Mouse (Mus musculus) heart, adult 18-20 months (tissue): Measurements from ENCODE around the gene Zbtb20. TPM values are rescaled to one million over a fixed set of nuclear protein-coding genes. Genes with fewer than 3 reads are reported as not detected.

ENCODE experiments used
- DNase-seq, 2 experiments: peaks; one replicate each; pipeline ENCODE4 v3.0.0; 2021 to 2022; ENCODE audit warnings: mixed read lengths in 1 of 2
- long read RNA-seq, 2 experiments: library from polyadenylated mRNA; stranded (forward); transcript quantifications; one replicate each; pipeline ENCODE4 v2.0.0; 2021
- total RNA-seq, 2 experiments: library from RNA; stranded (reverse); gene quantifications; 2 replicates each; pipeline ENCODE4 v1.2.3; 2021

The Zbtb20 gene
- 100 to 1,000 TPM; 149 to 178 TPM for total RNA-seq
- long read RNA-seq, experiment 1, partial matches to known transcripts = 15 of 43 reads
- long read RNA-seq, experiment 1, other reads (novel, unspliced or antisense) = 28 of 43 reads
- long read RNA-seq, experiment 2, partial matches to known transcripts = 5 of 26 reads
- long read RNA-seq, experiment 2, other reads (novel, unspliced or antisense) = 21 of 26 reads

- DNase-seq = no peak
Observed at GRCm38 (mm10) chr16:42875852-42875980, at the start of gene Zbtb20. Gene Zbtb20, plus strand, starts transcription at chr16:42875881.

GRCm38 (mm10) chr16:42835940-42836339 is 39.7 kb upstream of the Zbtb20 start:
- peak in 1 of 2 experiments; percentile 29 for DNase-seq

- DNase-seq = no peak
Observed at GRCm38 (mm10) chr16:42836404-42837120, 39.1 kb upstream of the Zbtb20 start.

DNA sequence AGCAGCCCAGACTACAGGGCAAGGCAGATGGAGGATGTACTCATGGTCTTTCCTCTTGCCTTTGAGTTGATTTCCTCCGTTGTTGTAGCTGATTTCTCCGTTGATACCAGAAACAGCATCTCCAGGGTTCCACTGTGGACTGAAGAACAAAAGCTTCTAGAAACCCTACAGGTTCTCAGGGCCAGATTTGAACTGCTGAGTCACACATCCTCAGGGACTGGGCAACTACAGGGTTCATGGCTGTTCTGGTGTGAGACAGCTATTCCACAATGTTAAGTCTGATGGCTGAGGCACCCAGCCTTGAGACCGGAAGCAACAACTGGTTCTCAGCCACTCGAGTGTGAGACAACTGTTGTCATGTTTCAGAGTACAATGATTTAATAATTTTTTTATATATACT is 37.5 kb upstream of the Zbtb20 start:
- DNase-seq = no peak

- no peak for DNase-seq
Observed at GRCm38 (mm10) chr16:42857564-42858183, 18.0 kb upstream of the Zbtb20 start.

DNA sequence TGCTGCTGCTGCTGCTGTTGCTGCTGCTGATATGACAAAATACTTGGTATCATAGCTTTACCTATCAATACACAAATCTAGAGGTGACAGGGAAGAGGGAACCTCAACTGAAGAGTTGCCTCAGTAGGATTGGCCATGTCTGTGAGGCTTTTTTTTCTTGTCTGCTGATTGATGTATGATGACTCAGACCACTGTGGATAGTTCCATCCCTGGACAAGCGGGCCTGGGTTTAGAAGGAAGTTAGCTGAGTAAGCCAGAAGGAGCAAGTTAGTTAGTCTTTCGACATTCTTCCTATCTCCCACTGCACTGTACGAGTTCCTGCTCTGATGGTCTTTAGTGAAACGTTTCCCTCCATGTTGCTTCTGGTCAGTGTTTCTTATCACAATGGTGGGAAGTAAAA is 16.4 kb upstream of the Zbtb20 start:
- DNase-seq = no peak

- DNase-seq = no peak
Observed at GRCm38 (mm10) chr16:42863231-42863630, 12.4 kb upstream of the Zbtb20 start.

- DNase-seq = no peak
Observed at GRCm38 (mm10) chr16:42866061-42866460, 9.6 kb upstream of the Zbtb20 start.

DNA sequence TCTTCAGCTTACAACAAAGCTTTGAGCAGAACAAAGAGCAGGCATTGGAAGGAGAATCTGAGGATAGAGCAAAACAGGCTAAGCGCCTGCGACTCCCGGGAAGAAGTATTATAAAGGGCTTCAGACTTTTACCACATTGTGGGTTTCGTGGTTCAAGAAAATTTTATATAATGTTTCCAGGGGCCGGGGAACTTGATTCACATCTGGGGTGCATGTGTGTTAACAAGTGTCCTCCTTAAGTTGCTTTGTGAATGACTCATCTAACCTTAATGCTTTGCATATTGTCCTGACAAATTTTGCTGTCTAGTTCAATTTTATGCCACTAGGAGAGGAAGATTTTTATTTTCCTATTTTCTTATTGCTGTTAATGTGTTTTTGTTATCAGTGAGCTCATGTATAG is 3.6 kb upstream of the Zbtb20 start:
- DNase-seq = no peak

GRCm38 (mm10) chr16:42873942-42874341 is 1.7 kb upstream of the Zbtb20 start:
- no peak for DNase-seq

GRCm38 (mm10) chr16:42874456-42874855 is 1.2 kb upstream of the Zbtb20 start:
- peak; percentile 69 to 72 for DNase-seq

DNA sequence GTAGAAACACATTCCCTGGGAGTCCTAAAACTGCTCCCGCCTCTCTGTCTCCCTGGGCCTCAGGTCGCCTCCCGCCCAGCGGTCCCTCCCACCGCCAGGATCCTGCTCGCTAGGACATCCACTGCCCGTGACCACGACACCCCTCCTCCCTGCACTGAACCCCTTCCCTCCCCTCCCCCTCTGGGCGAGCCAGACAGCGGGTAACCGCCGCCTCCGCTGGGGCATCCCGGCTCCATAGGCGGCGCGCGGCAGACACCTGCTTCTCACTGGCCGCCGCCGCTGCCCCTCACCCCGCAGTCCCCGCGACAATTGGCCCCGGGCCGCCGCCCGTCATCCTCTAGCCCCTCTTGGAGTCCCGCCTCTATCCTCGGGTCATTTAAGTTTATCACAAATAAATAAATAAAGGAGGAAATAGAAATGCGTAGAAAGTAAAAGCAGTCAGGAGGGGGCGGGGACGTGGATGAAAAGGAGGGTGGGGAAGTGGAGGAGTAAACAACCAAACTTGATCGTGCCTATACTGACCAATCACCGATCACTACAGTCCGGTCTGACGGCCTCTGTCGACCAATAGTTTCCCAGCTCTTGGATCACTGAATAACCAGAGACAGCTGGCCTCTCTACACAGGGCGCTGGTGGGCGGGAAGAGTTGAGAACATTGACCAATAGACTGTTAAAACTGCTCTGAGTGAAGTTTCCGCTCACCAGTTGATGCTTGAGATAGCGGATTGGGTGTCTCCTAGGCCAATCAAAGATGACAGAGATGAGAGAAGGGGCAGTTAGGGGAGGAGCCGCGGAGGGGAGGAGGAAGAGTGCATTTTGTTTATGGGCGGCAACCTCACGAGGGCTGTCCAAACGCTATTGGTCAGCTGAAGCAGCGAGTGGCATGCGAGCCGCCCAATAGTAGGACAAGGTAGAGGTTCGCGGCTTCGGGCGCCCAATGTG is 500 bp upstream of the Zbtb20 start:
- DNase-seq = peak; percentile 100

DNA sequence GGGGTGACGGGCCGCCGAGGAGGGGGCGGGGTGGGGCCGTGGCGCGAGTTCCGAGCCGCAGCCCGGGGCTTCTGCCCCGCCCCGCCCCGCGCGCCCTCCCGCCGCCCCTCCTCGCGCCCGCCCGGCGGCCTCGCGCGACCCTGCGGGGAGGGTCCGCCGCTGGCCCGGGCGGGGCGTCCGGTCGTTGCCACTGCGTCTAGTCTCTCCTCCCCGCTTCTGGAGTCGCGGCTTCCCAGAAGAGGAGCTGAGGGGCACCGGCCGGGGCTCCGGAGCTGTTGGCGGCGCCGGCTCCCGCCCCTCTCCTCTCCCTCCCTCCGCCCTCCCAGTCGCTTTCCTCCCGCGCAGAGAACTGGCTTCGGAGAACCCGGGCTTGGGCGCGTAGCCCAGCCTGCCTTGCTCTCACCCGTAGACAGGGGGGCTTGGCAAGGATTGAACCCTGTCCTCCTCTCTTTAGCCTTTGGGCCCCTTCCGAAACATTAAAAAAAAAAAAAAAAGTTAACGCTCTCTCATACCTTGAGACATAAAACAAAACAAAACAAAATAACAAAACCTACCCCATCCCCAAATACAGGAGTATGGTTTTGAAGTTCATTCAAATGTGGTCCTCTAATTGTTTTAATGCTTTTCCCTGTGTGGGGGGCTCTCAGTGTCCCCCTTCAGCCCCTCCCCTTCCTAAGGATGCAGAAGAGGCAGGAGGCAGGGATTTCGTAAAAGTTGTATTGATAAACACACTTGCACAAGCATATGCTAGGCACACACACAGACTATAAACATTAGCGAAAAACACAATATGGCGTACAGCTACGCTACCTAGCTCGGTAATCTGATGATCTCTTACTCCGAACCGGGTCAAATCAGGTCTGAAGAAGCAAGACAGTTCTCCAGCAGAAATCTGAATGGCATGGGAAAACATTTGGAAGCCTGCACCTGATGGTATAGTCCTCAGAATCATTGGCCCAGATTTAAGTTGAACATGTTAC is 630 bp downstream of the Zbtb20 start:
- peak; percentile 85 to 90 for DNase-seq

DNA sequence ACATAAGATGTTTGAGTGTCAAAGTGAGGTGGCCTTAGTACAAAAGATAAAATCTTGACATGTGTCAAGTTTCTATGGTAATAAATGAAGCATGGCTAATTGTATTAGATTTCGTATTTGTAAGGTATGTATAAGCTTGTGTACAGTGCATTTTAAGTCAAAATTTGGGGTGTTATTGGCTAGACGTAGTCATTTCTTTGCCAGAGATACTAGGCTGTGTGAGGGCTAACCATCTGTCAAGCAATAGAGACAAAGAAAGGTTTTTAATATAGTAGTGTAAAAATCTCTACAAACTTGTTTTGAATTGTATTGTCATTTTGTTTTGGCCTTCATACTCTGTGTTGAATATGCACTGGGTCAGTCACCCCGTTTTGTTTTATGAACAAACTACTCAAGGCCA is 4.4 kb downstream of the Zbtb20 start:
- no peak for DNase-seq

DNA sequence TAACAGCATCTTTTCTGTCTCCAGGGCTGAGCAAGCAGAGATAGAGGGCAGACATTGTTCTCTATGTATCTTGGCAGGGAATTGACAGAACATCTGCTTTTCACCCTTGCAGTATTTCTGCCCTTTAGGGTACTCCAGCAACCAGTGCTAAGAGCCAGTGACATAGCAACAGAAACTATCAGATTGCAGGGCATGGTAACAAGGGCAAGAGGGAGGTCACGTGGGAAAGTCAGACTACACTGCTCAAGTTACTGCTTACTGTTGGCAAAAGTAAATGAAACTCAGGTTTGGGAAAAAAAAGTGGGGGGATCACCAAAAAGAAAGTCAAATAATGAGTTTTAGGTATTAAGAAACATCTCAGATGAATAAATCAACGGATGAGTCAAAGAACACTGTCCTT is 9.9 kb downstream of the Zbtb20 start:
- no peak for DNase-seq

- DNase-seq = no peak
Observed at GRCm38 (mm10) chr16:42885964-42886363, 10.3 kb downstream of the Zbtb20 start.

DNA sequence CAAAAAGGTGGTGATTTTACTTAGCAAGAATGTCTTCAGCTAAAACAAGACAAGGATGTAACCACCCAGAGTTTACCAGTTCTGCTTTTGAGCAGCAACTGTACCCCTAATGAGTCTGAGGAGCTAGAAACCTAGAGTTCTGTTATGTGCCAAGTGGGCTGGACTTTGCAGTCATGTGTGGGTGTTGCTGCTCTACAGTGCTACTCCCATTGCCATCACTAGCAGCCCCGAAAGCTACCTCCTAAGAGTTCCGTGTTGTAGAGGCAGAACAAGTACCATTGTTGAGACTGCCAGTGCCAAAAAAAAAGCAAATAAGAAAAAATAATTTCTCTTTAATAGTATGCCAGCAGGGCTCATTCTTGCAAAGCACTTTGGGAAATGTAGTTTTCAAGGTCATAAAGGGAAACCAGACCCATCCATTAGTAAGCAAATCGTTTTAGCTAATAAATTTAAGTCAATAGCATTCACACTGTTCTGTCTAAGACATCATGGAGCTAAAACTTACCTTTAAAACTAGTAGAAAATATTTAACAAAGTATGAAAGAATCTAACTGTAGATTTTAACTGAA is 21.5 kb downstream of the Zbtb20 start:
- peak; percentile 65 to 66 for DNase-seq

DNA sequence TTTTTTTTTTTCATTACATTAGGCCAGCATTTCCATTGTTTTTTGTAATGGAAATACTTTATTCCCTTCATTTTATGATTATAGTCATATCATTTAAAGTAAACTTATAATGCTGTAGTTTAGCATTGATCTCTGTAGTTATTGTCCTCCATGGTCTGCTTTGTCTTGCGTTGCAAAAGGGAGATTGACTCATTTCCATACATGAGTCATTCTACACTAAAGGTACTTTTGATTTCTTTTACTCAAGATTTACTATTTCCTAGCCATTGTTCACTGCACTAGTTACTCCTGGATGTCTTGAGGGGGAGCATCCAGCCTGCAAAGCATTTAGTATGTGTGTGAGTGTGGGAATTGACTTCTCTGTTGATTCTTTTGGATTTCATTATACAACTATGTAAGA is 24.6 kb downstream of the Zbtb20 start:
- DNase-seq = no peak

DNA sequence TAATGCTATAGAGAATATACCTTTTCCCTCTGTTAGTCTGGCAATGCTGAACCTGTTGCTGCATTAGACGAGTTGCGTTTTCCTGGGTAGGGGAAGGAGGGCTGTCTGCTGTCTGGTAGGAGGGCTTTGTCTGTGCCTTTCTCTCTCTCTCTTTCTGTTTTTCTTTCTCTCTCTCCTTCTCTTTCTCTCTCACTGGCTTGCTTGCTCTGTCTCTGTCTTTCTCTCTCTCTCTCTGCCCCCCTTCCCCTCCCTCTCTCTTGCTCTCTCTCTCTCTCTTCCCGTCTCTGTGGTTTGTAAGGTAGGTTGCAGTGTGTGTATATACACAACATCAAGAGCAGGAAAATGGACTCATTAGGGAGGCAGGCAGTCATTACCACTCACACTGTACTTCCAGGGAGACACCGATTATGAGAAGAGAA is 31.6 kb downstream of the Zbtb20 start:
- DNase-seq = peak; percentile 69 to 78

- DNase-seq = no peak
Observed at GRCm38 (mm10) chr16:42908381-42908780, 32.7 kb downstream of the Zbtb20 start.

DNA sequence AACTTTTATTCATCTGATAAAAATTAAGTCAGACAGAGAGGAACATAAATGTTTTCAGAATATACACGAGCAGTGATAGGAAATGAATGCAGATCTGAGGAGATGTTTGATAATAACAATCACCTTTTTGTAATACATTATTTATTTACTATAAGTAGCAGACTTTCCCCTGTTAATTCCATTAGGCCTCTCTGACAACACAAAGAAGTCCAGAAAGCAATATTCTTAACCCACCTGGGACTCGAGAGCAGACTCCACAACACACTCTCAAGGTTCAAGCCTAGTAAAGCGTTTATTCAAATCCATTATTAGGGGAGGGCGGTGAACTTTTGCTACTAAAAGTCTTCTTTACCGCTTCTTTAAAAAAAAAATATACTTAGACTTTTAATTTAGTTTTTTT is 33.2 kb downstream of the Zbtb20 start:
- peak in 1 of 2 experiments; percentile 35 for DNase-seq
